Mouse (Mus musculus) embryo, embryonic 10.5 days (tissue): Measurements from ENCODE around the gene Hnrnpul2.
A peak's percentile ranks its signal among the peaks of the same experiment; 100 is the strongest.
"Not testable (repeated sequence)": the region's sequence is repeated elsewhere in the genome, so short reads cannot be mapped to it uniquely, and the experiment has no call there.

Experiments
- DNase-seq: peaks from one replicate; pipeline ENCODE4 v3.0.0-alpha.2; 2015; ENCODE audit warnings: low spot score

The Hnrnpul2 gene

GRCm38 (mm10) chr19:8818301-8818798 lies 1.5 kb upstream of the Hnrnpul2 start:
- no peak for DNase-seq

GRCm38 (mm10) chr19:8818801-8819595 lies 812 bp upstream of the Hnrnpul2 start, which contains the start of gene Ttc9c:
Gene Ttc9c (minus strand): TSS chr19:8819333.
- peak; percentile 100 for DNase-seq

GRCm38 (mm10) chr19:8820424-8820956 lies 680 bp downstream of the Hnrnpul2 start:
- peak; percentile 7 for DNase-seq

- no peak for DNase-seq
These were observed 1.3 kb downstream of the Hnrnpul2 start for GRCm38 (mm10) chr19:8821146-8821545.

GRCm38 (mm10) chr19:8822696-8823095 lies 2.9 kb downstream of the Hnrnpul2 start:
- DNase-seq: no peak

- DNase-seq: no peak
These were observed 9.8 kb downstream of the Hnrnpul2 start, which contains the start of gene AC129217.1 for GRCm38 (mm10) chr19:8829660-8830059. Gene AC129217.1 (plus strand): TSS chr19:8829773.

- no peak for DNase-seq
These were observed 10.9 kb downstream of the Hnrnpul2 start for GRCm38 (mm10) chr19:8830664-8831063.

GRCm38 (mm10) chr19:8831262-8831661 lies 11.5 kb downstream of the Hnrnpul2 start:
- peak; percentile 4 for DNase-seq

GRCm38 (mm10) chr19:8832971-8833370 lies 13.2 kb downstream of the Hnrnpul2 start:
- no peak for DNase-seq

GRCm38 (mm10) chr19:8836327-8836726 lies 16.5 kb downstream of the Hnrnpul2 start:
- DNase-seq: not testable (repeated sequence)

GRCm38 (mm10) chr19:8837251-8837791 lies 17.5 kb downstream of the Hnrnpul2 start, which contains the start of gene Bscl2:
Gene Bscl2 (plus strand): TSS chr19:8837467.
- DNase-seq: peak; percentile 89

GRCm38 (mm10) chr19:8838041-8838730 lies 18.4 kb downstream of the Hnrnpul2 start:
- no peak for DNase-seq

- DNase-seq: peak; percentile 67
These were observed 19.5 kb downstream of the Hnrnpul2 start, which contains the start of gene Gng3 for GRCm38 (mm10) chr19:8839103-8839907. Gene Gng3 (minus strand): TSS chr19:8839194.

GRCm38 (mm10) chr19:8839908-8840791 lies 20.3 kb downstream of the Hnrnpul2 start:
- DNase-seq: peak; percentile 82

GRCm38 (mm10) chr19:8841012-8841411 lies 21.2 kb downstream of the Hnrnpul2 start:
- DNase-seq: no peak

- no peak for DNase-seq
These were observed 23.2 kb downstream of the Hnrnpul2 start for GRCm38 (mm10) chr19:8842961-8843360.

- DNase-seq: peak; percentile 90
These were observed 24.7 kb downstream of the Hnrnpul2 start for GRCm38 (mm10) chr19:8844371-8845129.

- no peak for DNase-seq
These were observed 28.5 kb downstream of the Hnrnpul2 start for GRCm38 (mm10) chr19:8848356-8848755.

GRCm38 (mm10) chr19:8850402-8850901 lies 30.6 kb downstream of the Hnrnpul2 start, which contains the start of gene Lrrn4cl:
Gene Lrrn4cl (plus strand): TSS chr19:8850768.
- peak; percentile 64 for DNase-seq
